Mouse (Mus musculus) heart, embryonic 12.5 days (tissue): ENCODE measurements at regions not wholly inside any gene's neighbourhood (a gene's known extent, or its start where the extent isn't known, plus 50 kb on each side); places are given as distances from the start of the nearest gene placed in this dataset.

Source experiments
- ATAC-seq: fragments of 200-750 bp; cut with Nextera tagmentation; 2 replicates; pipeline ENCODE4 v1.8.0; 2017; ENCODE audit warnings: moderate TSS enrichment, moderate library complexity; ENCODE audit not compliant: insufficient number of reproducible peaks, low FRiP score
- H3K27ac ChIP-seq: fragments of 300-500 bp; sonication (generic); 2 replicates; pipeline ENCODE4 v1.5.1; 2016; ENCODE audit warnings: mild to moderate bottlenecking, moderate library complexity; ENCODE audit not compliant: poor library complexity, severe bottlenecking
- H3K27me3 ChIP-seq: fragments of 300-500 bp; sonication (generic); replicated peaks from 2 replicates; pipeline ENCODE4 v1.6.1; 2016; ENCODE audit warnings: mild to moderate bottlenecking, moderate library complexity
- H3K36me3 ChIP-seq: fragments of 300-500 bp; sonication (generic); 2 replicates; pipeline ENCODE4 v1.6.1; 2016; ENCODE audit warnings: mild to moderate bottlenecking, moderate library complexity
- H3K4me1 ChIP-seq: fragments of 300-500 bp; sonication (generic); replicated peaks from 2 replicates; pipeline ENCODE4 v1.6.1; 2016; ENCODE audit warnings: mild to moderate bottlenecking
- H3K4me2 ChIP-seq: fragments of 300-500 bp; sonication (generic); 2 replicates; pipeline ENCODE4 v1.6.1; 2016; ENCODE audit warnings: mild to moderate bottlenecking, moderate library complexity
- H3K4me3 ChIP-seq: fragments of 300-500 bp; sonication (generic); 2 replicates; pipeline ENCODE4 v1.5.1; 2016; ENCODE audit warnings: mild to moderate bottlenecking
- H3K9ac ChIP-seq: fragments of 300-500 bp; sonication (generic); 2 replicates; pipeline ENCODE4 v1.6.1; 2016; ENCODE audit warnings: mild to moderate bottlenecking, moderate library complexity
- H3K9me3 ChIP-seq: fragments of 300-500 bp; sonication (generic); replicated peaks from 2 replicates; pipeline ENCODE4 v1.6.1; 2016; ENCODE audit warnings: mild to moderate bottlenecking, moderate library complexity
- WGBS: fragments of 180-500 bp; shearing (Covaris S2); methylation state at CpG from one replicate; pipeline ENCODE4 v1.1.7; 2016; 5-methylcytosine and 5-hydroxymethylcytosine counted together

DNA sequence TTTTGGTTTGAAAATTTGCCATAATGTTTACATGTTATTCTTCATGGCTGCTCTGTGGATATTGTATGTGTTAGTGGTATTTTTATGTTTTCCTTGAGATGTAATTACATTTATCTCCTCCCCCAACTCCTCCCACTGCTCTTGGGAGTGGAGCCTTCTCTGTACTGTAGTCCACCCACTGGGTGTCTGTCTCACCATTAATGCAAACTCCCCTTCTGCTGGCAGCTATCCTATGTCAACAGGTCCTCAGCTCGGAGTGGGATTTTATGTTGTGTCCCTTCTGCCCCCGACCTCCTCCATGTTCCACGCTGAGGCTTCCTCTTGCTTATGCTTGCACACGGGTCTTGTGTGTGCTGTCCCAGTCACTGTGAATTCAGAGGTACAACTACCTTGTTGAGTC lies 330.3 kb upstream of the Tmc3 start:
- no peak overlapping the region for H3K27ac ChIP-seq
- 65% methylated on average over 4 of the region's 4 CpGs for whole genome bisulfite sequencing
- ATAC-seq, result no peak
- H3K36me3 ChIP-seq, result no peaks in the 10 kb centered on the region
- no peak overlapping the region for H3K9ac ChIP-seq
- H3K4me1 ChIP-seq, result no peaks in the 10 kb centered on the region
- H3K4me2 ChIP-seq, result no peak overlapping the region
- no peaks in the 10 kb centered on the region for H3K27me3 ChIP-seq
- H3K9me3 ChIP-seq, result no peaks in the 10 kb centered on the region
- no peak overlapping the region for H3K4me3 ChIP-seq

- H3K4me2 ChIP-seq, result no peak overlapping the region
- no peak overlapping the region for H3K9ac ChIP-seq
- H3K4me1 ChIP-seq, result no peaks in the 10 kb centered on the region
- ATAC-seq, result no peak
- H3K9me3 ChIP-seq, result no peaks in the 10 kb centered on the region
- H3K27me3 ChIP-seq, result no peaks in the 10 kb centered on the region
- WGBS, result 78% methylated on average over 6 of the region's 6 CpGs
- H3K4me3 ChIP-seq, result no peak overlapping the region
- H3K36me3 ChIP-seq, result no peaks in the 10 kb centered on the region
- no peak overlapping the region for H3K27ac ChIP-seq
Measured at GRCm38 (mm10) chr7:83256236-83256784, 328.4 kb upstream of the Tmc3 start.

DNA sequence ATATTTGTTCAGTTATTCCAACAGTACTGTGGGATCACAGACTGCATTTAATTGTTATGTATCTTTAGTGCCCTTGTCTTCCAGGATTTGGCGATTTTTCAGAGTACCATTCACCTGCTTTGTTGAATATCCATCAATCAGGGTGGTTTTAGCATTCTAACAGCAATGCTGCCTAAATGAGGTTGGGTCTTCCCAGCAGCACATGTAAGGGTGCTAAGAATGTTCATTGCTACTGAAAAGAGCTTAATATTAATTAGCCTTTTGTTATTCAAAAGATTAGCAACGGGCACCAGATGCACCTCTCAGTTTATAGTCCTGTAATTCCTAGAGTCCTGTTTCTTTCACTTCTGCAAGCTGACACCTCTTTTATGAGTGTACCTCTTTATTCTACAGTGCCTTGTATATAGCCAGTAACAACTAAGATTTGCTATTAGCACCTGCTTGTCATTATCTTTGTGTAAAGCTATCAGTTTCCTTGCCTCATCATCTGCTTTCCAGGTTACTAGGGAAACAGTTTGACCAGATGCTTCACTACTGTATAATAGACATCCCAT lies 326.3 kb upstream of the Tmc3 start:
- Histone ChIP-seq H3K4me1 (no peaks in the 10 kb centered on the region), H3K4me3 (no peak overlapping the region), H3K27ac (no peak overlapping the region), H3K4me2 (no peak overlapping the region), H3K36me3 (no peaks in the 10 kb centered on the region), H3K9me3 (no peaks in the 10 kb centered on the region), H3K27me3 (no peaks in the 10 kb centered on the region), H3K9ac (no peak overlapping the region)
- ATAC-seq, result no peak
- 70% methylated on average over 2 of the region's 2 CpGs for WGBS

DNA sequence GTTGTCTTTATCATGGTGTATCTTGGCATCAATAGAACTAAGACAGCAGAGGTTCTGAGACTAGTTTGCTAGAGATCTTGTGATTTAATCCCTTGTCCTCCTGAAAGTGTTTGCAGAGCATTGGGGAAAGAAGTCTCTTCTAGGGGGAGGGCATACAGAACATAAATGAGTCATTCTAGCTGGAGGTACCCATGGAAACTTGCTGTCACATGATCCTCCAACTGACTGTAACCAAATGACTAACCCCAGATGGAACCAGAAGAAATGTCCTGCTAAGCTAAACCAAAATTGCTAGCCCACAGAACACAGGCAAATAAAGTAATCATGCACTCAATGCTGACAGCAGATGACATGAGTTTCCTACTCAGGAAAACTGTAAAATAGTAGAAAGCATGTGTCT lies 323.2 kb upstream of the Tmc3 start:
- H3K36me3 ChIP-seq, result no peaks in the 10 kb centered on the region
- no peak overlapping the region for H3K4me3 ChIP-seq
- H3K4me1 ChIP-seq, result no peaks in the 10 kb centered on the region
- H3K9ac ChIP-seq, result no peak overlapping the region
- H3K4me2 ChIP-seq, result no peak overlapping the region
- H3K9me3 ChIP-seq, result no peaks in the 10 kb centered on the region
- H3K27me3 ChIP-seq, result no peaks in the 10 kb centered on the region
- ATAC-seq, result no peak
- H3K27ac ChIP-seq, result no peak overlapping the region

DNA sequence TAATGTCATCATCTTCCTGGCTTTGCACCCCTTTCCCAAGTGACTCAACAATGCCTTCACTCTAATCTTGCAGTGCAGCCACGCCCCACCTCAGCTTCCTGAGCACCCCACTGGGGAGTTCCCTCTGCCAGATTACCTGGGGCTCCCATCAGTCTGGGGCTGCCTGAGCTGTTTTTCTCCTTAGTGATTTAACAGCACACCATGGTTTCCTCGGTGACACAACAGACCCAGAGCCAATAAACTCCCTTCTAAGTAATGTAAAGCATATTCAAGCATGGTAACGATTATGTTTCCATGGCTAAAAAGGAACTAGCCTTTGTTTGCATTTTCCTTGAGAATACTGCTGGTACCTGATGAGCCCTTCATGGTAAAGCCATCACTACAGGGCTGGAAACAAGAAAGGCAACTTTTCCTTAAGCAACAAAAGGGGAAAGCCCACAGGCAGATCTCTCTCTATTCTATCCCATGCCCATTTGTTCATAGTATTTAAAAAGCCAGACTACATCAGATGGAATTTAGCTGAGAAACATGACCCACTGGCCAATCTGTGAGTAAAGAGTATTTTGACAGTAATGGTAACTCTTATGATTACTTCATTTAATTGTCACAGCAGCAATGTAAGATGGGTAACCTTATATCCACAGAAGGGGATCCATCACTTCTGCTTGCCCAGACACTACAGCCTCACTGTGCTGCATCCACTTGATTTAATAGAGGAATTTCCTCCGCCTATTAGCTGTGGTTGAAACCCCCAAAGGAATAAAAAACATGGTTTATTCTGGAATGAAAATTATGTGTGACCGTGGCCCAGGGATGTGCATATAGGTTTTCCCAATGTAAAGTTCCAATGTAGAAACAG lies 294.6 kb upstream of the Tmc3 start:
- Histone ChIP-seq H3K27me3 (no peaks in the 10 kb centered on the region), H3K4me3 (no peak overlapping the region), H3K27ac (no peak overlapping the region), H3K36me3 (no peaks in the 10 kb centered on the region), H3K4me2 (no peak overlapping the region), H3K4me1 (peaks cover 4% of the 10 kb centered on the region; the same call in 1 of the 2 replicates), H3K9ac (no peak overlapping the region), H3K9me3 (no peaks in the 10 kb centered on the region)
- 44% methylated on average over 5 of the region's 5 CpGs for WGBS
- no peak for ATAC-seq

DNA sequence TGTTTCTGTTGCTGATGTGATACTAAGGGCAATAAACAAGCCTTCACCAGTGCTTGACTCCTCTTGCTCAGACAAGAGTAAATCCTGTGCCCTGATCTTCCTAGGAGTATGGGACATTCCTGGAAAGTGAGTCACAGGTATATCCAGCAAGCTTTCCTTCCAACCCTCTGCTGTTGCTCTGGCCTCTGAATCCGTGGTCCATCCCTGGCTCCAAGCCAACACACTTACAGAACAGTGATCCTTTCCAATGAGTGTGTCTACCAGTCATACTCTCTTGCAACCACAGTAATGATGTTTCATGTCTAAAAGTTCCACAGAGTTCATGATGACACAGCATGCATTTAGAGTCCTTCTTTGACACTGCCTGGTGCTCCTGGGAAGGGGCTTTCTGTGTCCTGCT lies 277.6 kb upstream of the Tmc3 start:
- 17% methylated on average over 1 of the region's 1 CpGs for WGBS
- H3K27me3 ChIP-seq, result no peaks in the 10 kb centered on the region
- H3K4me2 ChIP-seq, result no peak overlapping the region
- no peak overlapping the region for H3K4me3 ChIP-seq
- H3K36me3 ChIP-seq, result no peaks in the 10 kb centered on the region
- H3K9ac ChIP-seq, result no peak overlapping the region
- H3K27ac ChIP-seq, result no peak overlapping the region
- ATAC-seq, result no peak
- peaks cover 9% of the 10 kb centered on the region for H3K9me3 ChIP-seq
- H3K4me1 ChIP-seq, result no peaks in the 10 kb centered on the region

DNA sequence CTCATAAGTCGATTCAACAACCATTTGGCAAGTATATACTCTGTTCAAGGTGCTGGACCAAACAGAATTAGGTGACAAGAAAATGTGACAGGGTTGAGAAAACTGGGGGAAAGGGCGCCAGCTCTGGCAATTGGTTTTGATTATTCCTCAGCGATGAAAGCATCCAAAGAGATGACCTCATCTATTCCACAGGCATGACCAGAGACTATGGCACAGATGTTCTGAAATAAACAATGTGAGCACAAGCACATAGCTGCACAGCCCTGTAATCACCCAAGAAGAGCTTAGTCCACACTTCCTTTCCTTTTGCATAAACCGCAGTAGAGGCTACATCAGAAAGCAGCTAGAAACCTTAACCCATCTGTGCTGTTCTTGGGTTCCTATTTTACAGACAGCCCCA lies 272.6 kb upstream of the Tmc3 start:
- H3K9me3 ChIP-seq, result peaks cover 9% of the 10 kb centered on the region
- H3K27me3 ChIP-seq, result no peaks in the 10 kb centered on the region
- H3K27ac ChIP-seq, result no peak overlapping the region
- no peak overlapping the region for H3K9ac ChIP-seq
- no peak overlapping the region for H3K4me2 ChIP-seq
- no peaks in the 10 kb centered on the region for H3K4me1 ChIP-seq
- 69% methylated on average over 4 of the region's 4 CpGs for WGBS
- H3K36me3 ChIP-seq, result no peaks in the 10 kb centered on the region
- ATAC-seq, result no peak
- H3K4me3 ChIP-seq, result no peak overlapping the region

DNA sequence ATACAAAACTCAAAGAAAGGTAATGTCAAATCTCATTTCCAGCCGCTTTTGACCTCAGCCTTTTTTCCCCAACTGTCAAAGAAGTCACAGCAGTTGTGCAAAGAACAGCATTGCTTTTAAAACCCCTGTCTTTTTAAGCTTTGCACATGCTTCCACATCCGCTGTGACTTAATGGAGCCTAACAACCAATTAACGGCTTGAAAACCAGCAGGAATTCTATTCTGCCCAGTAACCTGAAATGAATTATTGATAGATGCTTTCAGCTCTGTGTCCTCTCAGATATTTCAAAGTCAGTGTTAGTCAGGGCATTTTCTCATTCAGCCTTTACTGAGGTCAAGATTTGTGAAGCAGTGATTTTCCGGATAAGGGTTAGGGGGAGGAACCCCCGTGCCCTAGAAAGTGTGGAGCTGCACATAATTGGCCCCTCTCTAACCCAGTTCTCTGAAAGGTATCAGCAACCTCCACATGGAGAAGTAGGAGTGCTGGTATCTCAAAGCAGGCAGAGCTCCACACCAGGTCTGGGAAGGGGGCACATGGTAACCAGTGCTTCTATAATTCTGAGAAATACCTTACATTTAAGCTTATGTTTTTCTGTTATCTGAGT lies 254.8 kb upstream of the Tmc3 start:
- Histone ChIP-seq H3K9me3 (peaks cover 12% of the 10 kb centered on the region), H3K4me2 (no peak overlapping the region), H3K27ac (no peak overlapping the region), H3K9ac (no peak overlapping the region), H3K36me3 (no peaks in the 10 kb centered on the region), H3K4me1 (no peaks in the 10 kb centered on the region), H3K27me3 (no peaks in the 10 kb centered on the region), H3K4me3 (no peak overlapping the region)
- WGBS, result 81% methylated on average over 5 of the region's 5 CpGs
- no peak for ATAC-seq

DNA sequence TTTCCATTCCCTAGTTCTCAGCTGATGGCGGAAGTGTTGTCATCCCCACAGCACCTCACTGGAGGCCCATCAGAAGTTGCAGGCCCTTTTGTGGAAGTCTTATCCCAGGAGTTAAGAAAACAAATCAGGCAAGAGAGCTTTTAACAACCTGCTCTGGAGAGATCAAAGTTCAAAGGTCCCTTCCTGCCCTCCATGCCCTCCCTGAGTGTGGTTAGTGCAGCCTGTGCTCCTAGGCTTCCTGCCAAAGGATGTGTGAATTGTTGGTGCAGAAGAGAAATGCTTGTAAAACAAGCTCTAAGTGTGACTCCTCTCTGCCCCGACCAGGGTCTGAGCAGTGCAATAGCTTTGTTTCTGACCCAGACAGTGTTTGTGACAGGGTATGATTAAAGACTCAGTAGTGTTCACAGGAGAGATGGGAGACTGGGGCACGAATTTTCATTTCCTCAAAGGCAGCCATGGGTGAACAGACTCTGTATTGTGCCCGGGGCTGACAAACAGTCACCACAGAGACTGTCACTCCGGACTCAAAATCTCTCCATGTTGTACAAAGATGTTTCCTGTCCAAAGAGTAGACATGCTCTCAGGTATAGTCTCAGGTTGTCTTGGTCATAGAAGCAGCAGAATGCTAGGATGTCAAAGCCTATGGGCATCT lies 237.5 kb upstream of the Tmc3 start:
- H3K9me3 ChIP-seq, result no peaks in the 10 kb centered on the region
- no peak for ATAC-seq
- H3K4me1 ChIP-seq, result no peaks in the 10 kb centered on the region
- H3K4me2 ChIP-seq, result no peak overlapping the region
- H3K27ac ChIP-seq, result no peak overlapping the region
- 64% methylated on average over 5 of the region's 5 CpGs for WGBS
- H3K4me3 ChIP-seq, result no peak overlapping the region
- no peaks in the 10 kb centered on the region for H3K36me3 ChIP-seq
- H3K27me3 ChIP-seq, result no peaks in the 10 kb centered on the region
- H3K9ac ChIP-seq, result no peak overlapping the region

DNA sequence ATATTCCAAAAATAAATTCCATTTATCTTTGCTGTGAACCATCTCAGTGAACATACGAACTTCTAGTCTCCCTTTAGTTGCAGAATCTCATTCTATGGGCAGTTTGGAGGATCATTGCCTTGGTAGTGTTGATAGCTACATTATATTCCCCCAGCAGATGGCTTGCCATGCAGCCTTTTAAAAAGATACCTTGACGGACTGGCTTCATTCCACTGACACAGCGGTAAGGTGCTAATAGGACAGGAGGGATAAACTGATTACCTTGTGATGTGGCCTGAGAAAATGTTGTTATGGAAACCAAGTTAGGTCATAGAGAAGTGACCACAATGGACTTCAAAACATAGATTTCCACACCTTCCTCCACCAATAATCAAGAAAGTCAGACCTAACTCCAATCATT lies 215.5 kb upstream of the Tmc3 start:
- H3K36me3 ChIP-seq, result no peaks in the 10 kb centered on the region
- no peak overlapping the region for H3K4me3 ChIP-seq
- H3K9me3 ChIP-seq, result no peaks in the 10 kb centered on the region
- no peaks in the 10 kb centered on the region for H3K4me1 ChIP-seq
- 73% methylated on average over 3 of the region's 3 CpGs for WGBS
- H3K27me3 ChIP-seq, result no peaks in the 10 kb centered on the region
- no peak for ATAC-seq
- no peak overlapping the region for H3K4me2 ChIP-seq
- H3K27ac ChIP-seq, result no peak overlapping the region
- H3K9ac ChIP-seq, result no peak overlapping the region

GRCm38 (mm10) chr7:83369605-83370004 lies 215.1 kb upstream of the Tmc3 start:
- ATAC-seq, result no peak
- Histone ChIP-seq H3K4me2 (no peak overlapping the region), H3K4me1 (no peaks in the 10 kb centered on the region), H3K9me3 (no peaks in the 10 kb centered on the region), H3K9ac (no peak overlapping the region), H3K27me3 (no peaks in the 10 kb centered on the region), H3K4me3 (no peak overlapping the region), H3K36me3 (no peaks in the 10 kb centered on the region), H3K27ac (no peak overlapping the region)
- WGBS, result 76% methylated on average over 6 of the region's 6 CpGs
